Mouse (Mus musculus) neural tube, embryonic 12.5 days (tissue): Measurements from ENCODE around the gene Gm47969. TPM values are rescaled to one million over a fixed set of nuclear protein-coding genes. Genes with fewer than 3 reads are reported as not detected.
"Not testable (repeated sequence)": the region's sequence is repeated elsewhere in the genome, so short reads cannot be mapped to it uniquely, and the experiment has no call there.

ENCODE experiments used
- ATAC-seq: fragments of 200-750 bp; cut with Nextera tagmentation; 2 replicates; pipeline ENCODE4 v1.8.0; 2017; ENCODE audit warnings: low read depth, mild to moderate bottlenecking, moderate TSS enrichment, moderate library complexity; ENCODE audit not compliant: low FRiP score
- H3K27ac ChIP-seq: fragments of 300-500 bp; sonication (generic); 2 replicates; pipeline ENCODE4 v1.5.1; 2016
- H3K27me3 ChIP-seq: fragments of 300-500 bp; sonication (generic); replicated peaks from 2 replicates; pipeline ENCODE4 v1.6.1; 2016; ENCODE audit warnings: mild to moderate bottlenecking
- H3K36me3 ChIP-seq: fragments of 300-500 bp; sonication (generic); 2 replicates; pipeline ENCODE4 v1.6.1; 2016; ENCODE audit warnings: mild to moderate bottlenecking
- H3K4me1 ChIP-seq: fragments of 300-500 bp; sonication (generic); 2 replicates; pipeline ENCODE4 v1.6.1; 2016
- H3K4me2 ChIP-seq: fragments of 300-500 bp; sonication (generic); replicated peaks from 2 replicates; pipeline ENCODE4 v1.6.1; 2016; ENCODE audit warnings: mild to moderate bottlenecking
- H3K4me3 ChIP-seq: fragments of 300-500 bp; sonication (generic); 2 replicates; pipeline ENCODE4 v1.5.1; 2016
- H3K9ac ChIP-seq: fragments of 300-500 bp; sonication (generic); 2 replicates; pipeline ENCODE4 v1.6.1; 2016; ENCODE audit warnings: mild to moderate bottlenecking
- H3K9me3 ChIP-seq: fragments of 300-500 bp; sonication (generic); 2 replicates; pipeline ENCODE4 v1.6.1; 2016; ENCODE audit warnings: mild to moderate bottlenecking
- whole genome bisulfite sequencing: fragments of 180-500 bp; shearing (Covaris S2); methylation state at CpG from one replicate; pipeline ENCODE4 v1.1.7; 2016; 5-methylcytosine and 5-hydroxymethylcytosine counted together
- polyA plus RNA-seq: library from polyadenylated mRNA; unstranded; fragments of >200 nt; fragmentation: Nextera tagmentation; extraction: Ambion mirVana; gene quantifications from 2 replicates; pipeline ENCODE4 v1.2.1, GENCODE M21; 2016

The Gm47969 gene
- not detected in 2 replicates for polyA plus RNA-seq

GRCm38 (mm10) chr1:83044882-83045427 is at the start of gene Gm47969:
TSS of gene Gm47969 (plus strand) at chr1:83044932.
- H3K36me3 ChIP-seq, result no peaks in the 10 kb centered on the region
- H3K4me1 ChIP-seq, result no peaks in the 10 kb centered on the region
- H3K27me3 ChIP-seq, result no peaks in the 10 kb centered on the region
- no peak within 1 kb of the TSS for H3K27ac ChIP-seq
- no peak for ATAC-seq
- no peak within 1 kb of the TSS for H3K4me2 ChIP-seq
- no peak within 1 kb of the TSS for H3K9ac ChIP-seq
- WGBS, result 88% methylated on average over 5 of the region's 5 CpGs
- no peak within 1 kb of the TSS for H3K4me3 ChIP-seq
- H3K9me3 ChIP-seq, result no peaks in the 10 kb centered on the region

DNA sequence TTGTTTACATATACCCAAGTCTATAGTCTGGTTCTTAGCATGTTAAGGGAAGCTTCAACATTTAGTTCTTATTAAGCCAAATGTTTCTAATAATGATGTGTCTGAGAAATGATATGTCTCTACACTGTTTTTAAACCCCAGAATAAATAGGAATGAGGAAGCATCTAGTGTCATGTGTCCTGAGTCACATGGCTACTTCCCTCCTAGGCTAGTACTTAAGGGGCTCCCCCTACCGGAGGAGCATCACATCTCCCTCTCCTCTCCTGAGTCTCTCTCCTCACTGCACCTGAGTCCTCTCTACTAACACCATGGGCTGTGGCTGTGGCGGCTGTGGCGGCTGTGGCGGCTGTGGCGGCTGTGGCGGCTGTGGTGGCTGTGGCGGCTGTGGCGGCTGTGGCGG is 44.4 kb upstream of the Gm47969 start, which contains the start of gene Gm47959:
Gene Gm47959, plus strand, starts transcription at position 243 of the 400 bp plus-strand sequence.
- not testable (repeated sequence) for H3K36me3 ChIP-seq, H3K9ac ChIP-seq, H3K9me3 ChIP-seq, H3K4me3 ChIP-seq, H3K27me3 ChIP-seq, H3K4me1 ChIP-seq, ATAC-seq, H3K27ac ChIP-seq, H3K4me2 ChIP-seq
- WGBS, result 93% methylated on average over 9 of the region's 9 CpGs

DNA sequence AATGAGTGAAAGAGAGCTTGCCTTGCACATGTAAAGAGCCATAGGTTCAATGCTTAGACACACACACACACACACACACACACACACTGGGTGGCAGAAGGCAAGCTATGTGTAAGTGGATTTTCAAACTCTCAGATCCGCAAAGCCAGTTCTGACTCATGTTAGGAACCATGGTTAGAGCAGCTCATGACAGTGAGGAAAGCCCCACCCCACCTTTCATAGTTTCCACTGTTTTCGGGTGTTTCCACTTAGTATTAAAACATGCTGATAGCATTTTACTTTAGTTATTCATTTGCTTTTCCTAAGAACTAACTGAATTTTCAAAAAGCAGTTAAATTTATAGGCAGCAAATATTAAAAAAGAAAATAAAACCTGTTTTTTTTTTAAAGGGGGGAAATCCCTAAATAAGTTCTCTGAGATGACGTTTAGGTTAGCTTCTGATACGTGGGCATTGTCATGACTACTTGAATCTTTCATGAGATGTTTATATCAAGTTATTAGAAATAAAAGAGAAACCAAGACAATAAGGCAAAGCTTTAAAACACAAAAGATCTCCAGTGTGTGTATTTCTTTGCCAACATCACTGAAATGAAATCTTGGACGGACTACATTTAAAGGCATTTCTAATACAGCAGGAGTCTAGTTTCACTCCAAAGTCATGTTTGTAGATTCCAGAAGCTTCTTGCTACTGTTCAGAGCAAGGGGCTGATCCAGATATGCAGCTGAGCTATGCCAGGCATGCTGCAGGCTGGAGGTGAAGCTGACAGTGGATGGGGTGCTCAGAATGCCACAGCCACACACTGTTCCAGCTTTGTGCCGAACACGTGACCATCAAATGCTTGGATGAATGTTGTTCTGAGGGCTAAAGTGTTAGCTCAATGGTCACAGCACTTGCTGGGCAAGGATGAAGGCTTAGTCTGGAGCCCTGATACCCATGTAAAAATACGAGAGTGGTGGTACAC is 38.2 kb upstream of the Gm47969 start:
- H3K4me1 ChIP-seq, result no peaks in the 10 kb centered on the region
- 86% methylated on average over 8 of the region's 8 CpGs for WGBS
- H3K9ac ChIP-seq, result no peak overlapping the region
- H3K27me3 ChIP-seq, result no peaks in the 10 kb centered on the region
- no peak overlapping the region for H3K4me2 ChIP-seq
- H3K9me3 ChIP-seq, result no peaks in the 10 kb centered on the region
- no peak for ATAC-seq
- no peak overlapping the region for H3K4me3 ChIP-seq
- H3K27ac ChIP-seq, result no peak overlapping the region
- no peaks in the 10 kb centered on the region for H3K36me3 ChIP-seq

DNA sequence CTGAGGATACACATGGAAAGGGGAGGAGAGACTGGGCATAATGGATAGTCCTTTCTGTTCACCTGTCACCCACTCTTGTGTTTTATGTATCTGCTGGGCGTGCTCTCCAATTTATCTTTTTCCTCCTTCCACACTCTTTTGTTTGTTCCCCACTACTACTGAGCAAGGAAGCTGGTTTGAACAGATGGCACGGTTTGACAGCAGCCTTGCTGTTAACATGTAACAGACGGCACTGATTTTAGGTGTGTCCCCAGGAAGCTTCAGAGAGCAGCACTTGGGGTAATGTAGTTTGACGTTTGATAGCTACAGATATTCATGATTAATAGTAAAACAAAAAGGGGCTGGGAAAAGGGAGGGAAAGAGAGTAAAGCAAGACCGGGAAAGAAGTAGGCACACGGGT is 37.3 kb upstream of the Gm47969 start:
- ATAC-seq, result no peak
- H3K27ac ChIP-seq, result no peak overlapping the region
- no peak overlapping the region for H3K9ac ChIP-seq
- no peak overlapping the region for H3K4me2 ChIP-seq
- no peaks in the 10 kb centered on the region for H3K9me3 ChIP-seq
- 62% methylated on average over 6 of the region's 6 CpGs for WGBS
- H3K36me3 ChIP-seq, result no peaks in the 10 kb centered on the region
- no peak overlapping the region for H3K4me3 ChIP-seq
- no peaks in the 10 kb centered on the region for H3K27me3 ChIP-seq
- no peaks in the 10 kb centered on the region for H3K4me1 ChIP-seq

- H3K9me3 ChIP-seq, result no peaks in the 10 kb centered on the region
- no peaks in the 10 kb centered on the region for H3K36me3 ChIP-seq
- no peak overlapping the region for H3K27ac ChIP-seq
- H3K4me2 ChIP-seq, result no peak overlapping the region
- H3K9ac ChIP-seq, result no peak overlapping the region
- H3K4me1 ChIP-seq, result no peaks in the 10 kb centered on the region
- ATAC-seq, result no peak
- WGBS, result 91% methylated on average over 3 of the region's 3 CpGs
- H3K27me3 ChIP-seq, result no peaks in the 10 kb centered on the region
- H3K4me3 ChIP-seq, result no peak overlapping the region
Observed at GRCm38 (mm10) chr1:83014477-83014876, 30.3 kb upstream of the Gm47969 start.

GRCm38 (mm10) chr1:83015329-83015879 is 29.3 kb upstream of the Gm47969 start:
- Histone ChIP-seq H3K4me2 (no peak overlapping the region), H3K9me3 (no peaks in the 10 kb centered on the region), H3K36me3 (no peaks in the 10 kb centered on the region), H3K4me1 (no peaks in the 10 kb centered on the region), H3K4me3 (no peak overlapping the region), H3K9ac (no peak overlapping the region), H3K27ac (no peak overlapping the region), H3K27me3 (no peaks in the 10 kb centered on the region)
- WGBS, result 79% methylated on average over 10 of the region's 10 CpGs
- no peak for ATAC-seq

- WGBS, result 61% methylated on average over 1 of the region's 1 CpGs
- H3K27me3 ChIP-seq, result no peaks in the 10 kb centered on the region
- no peak overlapping the region for H3K27ac ChIP-seq
Observed at GRCm38 (mm10) chr1:83016556-83016955, 28.2 kb upstream of the Gm47969 start.

GRCm38 (mm10) chr1:83031950-83032349 is 12.8 kb upstream of the Gm47969 start:
- H3K4me3 ChIP-seq, result no peak overlapping the region
- no peaks in the 10 kb centered on the region for H3K36me3 ChIP-seq
- H3K4me2 ChIP-seq, result no peak overlapping the region
- no peaks in the 10 kb centered on the region for H3K27me3 ChIP-seq
- no peak overlapping the region for H3K9ac ChIP-seq
- 70% methylated on average over 1 of the region's 1 CpGs for WGBS
- no peak for ATAC-seq
- peaks cover 2% of the 10 kb centered on the region; the same call in 1 of the 2 replicates for H3K4me1 ChIP-seq
- H3K9me3 ChIP-seq, result no peaks in the 10 kb centered on the region
- no peak overlapping the region for H3K27ac ChIP-seq

More at GRCm38 (mm10) chr1:83016556-83016955, 28.2 kb upstream of the Gm47969 start:
- H3K9me3 ChIP-seq, result no peaks in the 10 kb centered on the region
- no peaks in the 10 kb centered on the region for H3K36me3 ChIP-seq
- no peaks in the 10 kb centered on the region for H3K4me1 ChIP-seq
- no peak overlapping the region for H3K9ac ChIP-seq
- no peak overlapping the region for H3K4me3 ChIP-seq
- no peak for ATAC-seq
- H3K4me2 ChIP-seq, result no peak overlapping the region

DNA sequence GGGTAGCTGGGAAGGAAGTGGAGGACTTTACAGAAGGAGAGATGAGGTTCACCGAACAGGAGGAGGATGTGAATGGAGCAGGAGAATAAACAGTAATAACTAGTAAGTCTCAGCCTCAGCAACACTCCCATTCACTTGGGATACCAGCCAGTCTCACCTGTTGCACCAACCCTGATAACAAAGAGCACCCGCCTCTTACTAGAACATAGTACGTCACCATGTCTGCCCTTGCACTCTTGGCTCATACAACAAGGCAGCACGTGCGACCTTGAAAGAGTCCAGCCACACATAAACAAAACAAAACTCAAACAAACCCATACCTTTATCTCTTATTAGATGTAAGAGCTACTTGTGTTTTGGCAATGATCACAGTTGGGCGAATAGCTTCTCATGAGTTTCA is 12.2 kb upstream of the Gm47969 start:
- H3K4me3 ChIP-seq, result no peak overlapping the region
- no peaks in the 10 kb centered on the region for H3K36me3 ChIP-seq
- no peak overlapping the region for H3K4me2 ChIP-seq
- peaks cover 2% of the 10 kb centered on the region; the same call in 1 of the 2 replicates for H3K4me1 ChIP-seq
- no peak overlapping the region for H3K27ac ChIP-seq
- 95% methylated on average over 6 of the region's 6 CpGs for WGBS
- no peak overlapping the region for H3K9ac ChIP-seq
- H3K27me3 ChIP-seq, result no peaks in the 10 kb centered on the region
- ATAC-seq, result no peak
- no peaks in the 10 kb centered on the region for H3K9me3 ChIP-seq

GRCm38 (mm10) chr1:83034509-83034908 is 10.2 kb upstream of the Gm47969 start:
- ATAC-seq, result no peak
- WGBS, result 63% methylated on average over 5 of the region's 5 CpGs
- no peak overlapping the region for H3K4me2 ChIP-seq
- H3K27ac ChIP-seq, result no peak overlapping the region
- H3K9me3 ChIP-seq, result no peaks in the 10 kb centered on the region
- H3K36me3 ChIP-seq, result no peaks in the 10 kb centered on the region
- H3K4me3 ChIP-seq, result no peak overlapping the region
- H3K27me3 ChIP-seq, result no peaks in the 10 kb centered on the region
- no peak overlapping the region for H3K9ac ChIP-seq
- H3K4me1 ChIP-seq, result peaks cover 2% of the 10 kb centered on the region; the same call in 1 of the 2 replicates

GRCm38 (mm10) chr1:83036892-83037667 is 7.7 kb upstream of the Gm47969 start:
- Histone ChIP-seq H3K4me2 (no peak overlapping the region), H3K27ac (no peak overlapping the region), H3K9me3 (no peaks in the 10 kb centered on the region), H3K4me1 (peaks cover 2% of the 10 kb centered on the region; the same call in 1 of the 2 replicates), H3K27me3 (no peaks in the 10 kb centered on the region), H3K4me3 (no peak overlapping the region), H3K9ac (no peak overlapping the region), H3K36me3 (no peaks in the 10 kb centered on the region)
- 73% methylated on average over 11 of the region's 11 CpGs for WGBS
- ATAC-seq, result no peak
